Comparison of ENCODE assay signal across 23 mouse cellular contexts in the genomic region with DNA sequence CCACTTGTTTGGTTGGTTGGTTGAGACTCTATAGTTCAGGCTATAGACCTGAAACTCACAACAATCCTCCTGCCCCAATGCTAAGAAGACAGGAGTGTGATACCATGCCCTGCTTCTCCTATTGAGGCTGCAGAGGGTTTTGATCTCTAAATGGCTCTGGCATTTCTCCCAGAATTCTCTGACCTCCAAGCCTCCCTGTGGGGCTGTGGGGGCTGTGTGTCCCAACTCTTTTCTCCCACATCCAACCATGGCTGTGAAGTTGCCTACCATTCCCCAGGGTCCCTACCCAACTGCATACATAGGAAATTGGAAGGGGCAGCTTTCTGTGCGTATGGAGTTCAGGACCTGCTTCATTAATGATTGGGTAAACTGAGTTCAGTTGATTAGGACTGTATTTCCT. TPM values are rescaled to one million over a fixed set of nuclear protein-coding genes. Genes with fewer than 3 reads are reported as not detected.
A peak's percentile ranks its signal among the peaks of the same experiment; 100 is the strongest.
DNase-seq lines count a peak whose midpoint lies in the region; ATAC-seq and TF ChIP-seq lines count a peak whose summit lies in the region.
"Had no signal": no experiment of that assay in that cellular context is flagged by ENCODE, and none has a peak within 500 bp of the region (broad histone marks: within the 10 kb centered on the region; RNA-seq: fewer than 3 reads in every experiment).

No protein-coding gene starts in this region.

- DNase-seq in adrenal gland, postnatal 10 days: peak; percentile 53
- no peak for DNase-seq in adrenal gland, adult 2 months
- DNase-seq in lung, embryonic 14.5 days: peak; percentile 48
- DNase-seq in lung, postnatal 14 days: no peak
- no peak for DNase-seq in midbrain, postnatal 0 days (ENCODE audit: low spot score)
- DNase-seq: adrenal gland, postnatal 36 days; cerebellum, adult 18-20 months; cerebellum, adult 9-10 months; cerebellum, postnatal 14 days; gastrocnemius, adult 2 months; gastrocnemius, postnatal 14 days; heart, adult 11 months; heart, postnatal 14 days; heart, postnatal 4 days had no signal

- H3K4me2 ChIP-seq in forebrain, embryonic 13.5 days: no peak overlapping the region
- H3K4me2 ChIP-seq in forebrain, embryonic 16.5 days (ENCODE audit: low read length): no peak overlapping the region
- H3K4me2 ChIP-seq in lung, embryonic 14.5 days: no peak overlapping the region
- no peak overlapping the region; the same call in 1 of the 2 replicates for H3K4me2 ChIP-seq in midbrain, embryonic 12.5 days (replicated peaks)
- no peak overlapping the region for H3K4me2 ChIP-seq in midbrain, postnatal 0 days (ENCODE audit: low read depth, low read length, poor library complexity, severe bottlenecking)
- H3K4me2 ChIP-seq: forebrain, embryonic 15.5 days; heart, embryonic 13.5 days; hindbrain, embryonic 13.5 days; intestine, embryonic 15.5 days had no signal

- H3K9ac ChIP-seq in forebrain, embryonic 13.5 days: 0 out of 2 replicates have a peak overlapping the region, but pooled peaks have one; percentile 34
- no peak overlapping the region for H3K9ac ChIP-seq in forebrain, embryonic 16.5 days (replicated peaks; ENCODE audit: low read depth, low read length)
- H3K9ac ChIP-seq in lung, embryonic 14.5 days: no peak overlapping the region
- H3K9ac ChIP-seq in midbrain, embryonic 12.5 days (replicated peaks): no peak overlapping the region
- no peak overlapping the region for H3K9ac ChIP-seq in midbrain, postnatal 0 days (replicated peaks; ENCODE audit: low read length, poor library complexity, severe bottlenecking)
- H3K9ac ChIP-seq: forebrain, embryonic 15.5 days; heart, embryonic 13.5 days; intestine, embryonic 15.5 days had no signal

- no peak for TF ChIP-seq CTCF in lung, embryonic 14.5 days (IDR thresholded peaks at IDR 0.05; ENCODE audit: low read depth)
- TF ChIP-seq CTCF in midbrain, postnatal 0 days (IDR thresholded peaks at IDR 0.05): no peak

- H3K4me3 ChIP-seq in forebrain, embryonic 13.5 days: no peak overlapping the region
- no peak overlapping the region for H3K4me3 ChIP-seq in forebrain, embryonic 16.5 days (replicated peaks; ENCODE audit: low read length)
- H3K4me3 ChIP-seq in lung, embryonic 14.5 days (ENCODE audit: low read depth, low read length): no peak overlapping the region
- no peak overlapping the region for H3K4me3 ChIP-seq in midbrain, embryonic 12.5 days
- H3K4me3 ChIP-seq in midbrain, postnatal 0 days (ENCODE audit: low read depth, low read length): no peak overlapping the region
- H3K4me3 ChIP-seq: forebrain, embryonic 15.5 days; gastrocnemius, adult 2 months; heart, embryonic 13.5 days; hindbrain, embryonic 13.5 days; intestine, embryonic 15.5 days had no signal

- no peaks in the 10 kb centered on the region for H3K9me3 ChIP-seq in forebrain, embryonic 13.5 days (replicated peaks)
- H3K9me3 ChIP-seq in forebrain, embryonic 16.5 days (ENCODE audit: control insufficient read depth, low read length): no peaks in the 10 kb centered on the region
- H3K9me3 ChIP-seq in lung, embryonic 14.5 days (ENCODE audit: low read depth, low read length): no peaks in the 10 kb centered on the region
- no peaks in the 10 kb centered on the region for H3K9me3 ChIP-seq in midbrain, embryonic 12.5 days
- no peaks in the 10 kb centered on the region for H3K9me3 ChIP-seq in midbrain, postnatal 0 days (ENCODE audit: low read length)
- H3K9me3 ChIP-seq: forebrain, embryonic 15.5 days; heart, embryonic 13.5 days; hindbrain, embryonic 13.5 days; intestine, embryonic 15.5 days had no signal

- H3K27me3 ChIP-seq in forebrain, embryonic 13.5 days: no peaks in the 10 kb centered on the region
- no peaks in the 10 kb centered on the region for H3K27me3 ChIP-seq in forebrain, embryonic 16.5 days (replicated peaks; ENCODE audit: control insufficient read depth, insufficient read depth, low read length)
- H3K27me3 ChIP-seq in lung, embryonic 14.5 days (ENCODE audit: insufficient read depth, low read length): peaks cover 5% of the 10 kb centered on the region; the same call in 1 of the 2 replicates
- H3K27me3 ChIP-seq in midbrain, embryonic 12.5 days: peaks cover 42% of the 10 kb centered on the region
- no peaks in the 10 kb centered on the region for H3K27me3 ChIP-seq in midbrain, postnatal 0 days (ENCODE audit: insufficient read depth, low read length)
- H3K27me3 ChIP-seq: forebrain, embryonic 15.5 days had no signal

- ATAC-seq in forebrain, embryonic 13.5 days: no peak
- no peak for ATAC-seq in forebrain, embryonic 16.5 days
- ATAC-seq in lung, embryonic 14.5 days (ENCODE audit: insufficient read depth): no peak
- ATAC-seq in midbrain, embryonic 12.5 days (ENCODE audit: low FRiP score, low read depth): no peak
- ATAC-seq in midbrain, postnatal 0 days (ENCODE audit: low FRiP score): no peak
- ATAC-seq: activated CD4-positive, CD25-positive, alpha-beta regulatory T cell, adult 4 months; forebrain, embryonic 15.5 days; hindbrain, embryonic 16.5 days; intestine, embryonic 15.5 days had no signal

- WGBS in forebrain, embryonic 13.5 days: 94% methylated on average over 1 of the region's 1 CpGs
- 88% methylated on average over 1 of the region's 1 CpGs for WGBS in forebrain, embryonic 16.5 days
- WGBS in lung, embryonic 14.5 days: 86% methylated on average over 1 of the region's 1 CpGs
- WGBS in midbrain, embryonic 12.5 days: 69% methylated on average over 1 of the region's 1 CpGs
- WGBS in midbrain, postnatal 0 days: 54% methylated on average over 1 of the region's 1 CpGs

- peaks cover 5% of the 10 kb centered on the region for H3K4me1 ChIP-seq in forebrain, embryonic 13.5 days
- H3K4me1 ChIP-seq in forebrain, embryonic 16.5 days (replicated peaks; ENCODE audit: control insufficient read depth, insufficient read depth, low read length): no peaks in the 10 kb centered on the region
- H3K4me1 ChIP-seq in lung, embryonic 14.5 days (ENCODE audit: insufficient read depth): no peaks in the 10 kb centered on the region
- peaks cover 56% of the 10 kb centered on the region for H3K4me1 ChIP-seq in midbrain, embryonic 12.5 days
- no peaks in the 10 kb centered on the region for H3K4me1 ChIP-seq in midbrain, postnatal 0 days (ENCODE audit: insufficient read depth, low read length)
- H3K4me1 ChIP-seq: forebrain, embryonic 15.5 days; intestine, embryonic 15.5 days had no signal

- no peak overlapping the region for H3K27ac ChIP-seq in forebrain, embryonic 13.5 days
- no peak overlapping the region for H3K27ac ChIP-seq in forebrain, embryonic 16.5 days (ENCODE audit: low read length)
- H3K27ac ChIP-seq in lung, embryonic 14.5 days (ENCODE audit: low read depth): no peak overlapping the region
- H3K27ac ChIP-seq in midbrain, embryonic 12.5 days (replicated peaks): peak overlapping the region; percentile 93; the same call in 1 of the 2 replicates
- H3K27ac ChIP-seq in midbrain, postnatal 0 days (ENCODE audit: low read depth, low read length): no peak overlapping the region
- H3K27ac ChIP-seq: forebrain, embryonic 15.5 days; gastrocnemius, adult 2 months; heart, embryonic 13.5 days; hindbrain, embryonic 13.5 days; intestine, embryonic 15.5 days had no signal

- H3K36me3 ChIP-seq in forebrain, embryonic 13.5 days (ENCODE audit: poor library complexity, severe bottlenecking): no peaks in the 10 kb centered on the region
- no peaks in the 10 kb centered on the region for H3K36me3 ChIP-seq in forebrain, embryonic 16.5 days (ENCODE audit: control insufficient read depth, insufficient read depth)
- H3K36me3 ChIP-seq in lung, embryonic 14.5 days (ENCODE audit: insufficient read depth): no peaks in the 10 kb centered on the region
- no peaks in the 10 kb centered on the region for H3K36me3 ChIP-seq in midbrain, embryonic 12.5 days
- H3K36me3 ChIP-seq in midbrain, postnatal 0 days (ENCODE audit: insufficient read depth, low read length): no peaks in the 10 kb centered on the region
- H3K36me3 ChIP-seq: forebrain, embryonic 15.5 days; heart, embryonic 13.5 days; hindbrain, embryonic 13.5 days; intestine, embryonic 15.5 days had no signal

RNA-seq across cellular contexts. Expression of gene Efna2, which starts 16.9 kb away (rescaled TPM):
- 1 to 10 TPM; 3.3 to 4.5 TPM for total RNA-seq in adrenal gland, postnatal 10 days (2021)
- 1 to 10 TPM; 1.8 to 5.2 TPM for total RNA-seq in adrenal gland, adult 2 months (2021)
- 10.2 and 15.6 TPM in 2 replicates for polyA plus RNA-seq in adrenal gland, adult 2 months (2012; rRNA removed)
- polyA plus RNA-seq in forebrain, embryonic 13.5 days (2015; fragmentation: Nextera tagmentation; extraction: Ambion mirVana): 17.7 and 19.5 TPM in 2 replicates
- 24.8 and 25.4 TPM in 2 replicates for polyA plus RNA-seq in forebrain, embryonic 16.5 days (2015; fragmentation: Nextera tagmentation; extraction: Ambion mirVana)
- 19.6 and 22.7 TPM in 2 replicates for polyA plus RNA-seq in lung, embryonic 14.5 days (2014; fragmentation: Nextera tagmentation; extraction: Ambion mirVana)
- 114 and 127 TPM in 2 replicates for polyA plus RNA-seq in midbrain, embryonic 12.5 days (2016; fragmentation: Nextera tagmentation; extraction: Ambion mirVana)
- total RNA-seq in midbrain, postnatal 0 days (2014; rRNA removed): 45.1 and 51.1 TPM in 2 replicates
- polyA plus RNA-seq in midbrain, postnatal 0 days (2015; fragmentation: Nextera tagmentation; extraction: Ambion mirVana): 52.1 and 58.4 TPM in 2 replicates
- polyA plus RNA-seq: activated CD4-positive, CD25-positive, alpha-beta regulatory T cell, adult 4 months had no signal

RNA-seq across cellular contexts. Expression of gene 1600002K03Rik, which starts 23.4 kb away (rescaled TPM):
- total RNA-seq in adrenal gland, postnatal 10 days (2021): 1 to 10 TPM; 6.4 to 7.7 TPM
- total RNA-seq in adrenal gland, adult 2 months (2021): 10 to 100 TPM; 14.0 to 21.7 TPM
- 25.9 and 34.5 TPM in 2 replicates for polyA plus RNA-seq in adrenal gland, adult 2 months (2012; rRNA removed)
- 12.2 and 12.6 TPM in 2 replicates for polyA plus RNA-seq in forebrain, embryonic 13.5 days (2015; fragmentation: Nextera tagmentation; extraction: Ambion mirVana)
- 8.5 and 10.6 TPM in 2 replicates for polyA plus RNA-seq in forebrain, embryonic 16.5 days (2015; fragmentation: Nextera tagmentation; extraction: Ambion mirVana)
- 8.3 and 9.7 TPM in 2 replicates for polyA plus RNA-seq in lung, embryonic 14.5 days (2014; fragmentation: Nextera tagmentation; extraction: Ambion mirVana)
- polyA plus RNA-seq in midbrain, embryonic 12.5 days (2016; fragmentation: Nextera tagmentation; extraction: Ambion mirVana): 12.9 and 13.6 TPM in 2 replicates
- 2.3 and 2.8 TPM in 2 replicates for total RNA-seq in midbrain, postnatal 0 days (2014; rRNA removed)
- 4.1 and 5.3 TPM in 2 replicates for polyA plus RNA-seq in midbrain, postnatal 0 days (2015; fragmentation: Nextera tagmentation; extraction: Ambion mirVana)

RNA-seq across cellular contexts. Expression of gene Mum1, which starts 30.1 kb away (rescaled TPM):
- total RNA-seq in adrenal gland, postnatal 10 days (2021): 10 to 100 TPM; 26.5 to 39.2 TPM
- total RNA-seq in adrenal gland, adult 2 months (2021): 10 to 100 TPM; 13.5 to 24.4 TPM
- polyA plus RNA-seq in adrenal gland, adult 2 months (2012; rRNA removed): 23.0 and 24.6 TPM in 2 replicates
- 62.1 and 64.7 TPM in 2 replicates for polyA plus RNA-seq in forebrain, embryonic 13.5 days (2015; fragmentation: Nextera tagmentation; extraction: Ambion mirVana)
- 49.0 and 55.4 TPM in 2 replicates for polyA plus RNA-seq in forebrain, embryonic 16.5 days (2015; fragmentation: Nextera tagmentation; extraction: Ambion mirVana)
- polyA plus RNA-seq in lung, embryonic 14.5 days (2014; fragmentation: Nextera tagmentation; extraction: Ambion mirVana): 56.8 and 63.4 TPM in 2 replicates
- polyA plus RNA-seq in midbrain, embryonic 12.5 days (2016; fragmentation: Nextera tagmentation; extraction: Ambion mirVana): 151 and 195 TPM in 2 replicates
- total RNA-seq in midbrain, postnatal 0 days (2014; rRNA removed): 45.1 and 60.9 TPM in 2 replicates
- polyA plus RNA-seq in midbrain, postnatal 0 days (2015; fragmentation: Nextera tagmentation; extraction: Ambion mirVana): 42.4 and 49.6 TPM in 2 replicates

RNA-seq across cellular contexts. Expression of gene Cirbp, which starts 30.4 kb away (rescaled TPM):
- 100 to 1,000 TPM; 102 to 168 TPM for total RNA-seq in adrenal gland, postnatal 10 days (2021)
- total RNA-seq in adrenal gland, adult 2 months (2021): 10 to 100 TPM; 30.6 to 77.0 TPM
- polyA plus RNA-seq in adrenal gland, adult 2 months (2012; rRNA removed): 108 and 152 TPM in 2 replicates
- polyA plus RNA-seq in forebrain, embryonic 13.5 days (2015; fragmentation: Nextera tagmentation; extraction: Ambion mirVana): 274 and 308 TPM in 2 replicates
- polyA plus RNA-seq in forebrain, embryonic 16.5 days (2015; fragmentation: Nextera tagmentation; extraction: Ambion mirVana): 318 and 335 TPM in 2 replicates
- polyA plus RNA-seq in lung, embryonic 14.5 days (2014; fragmentation: Nextera tagmentation; extraction: Ambion mirVana): 71.8 and 71.9 TPM in 2 replicates
- 227 and 233 TPM in 2 replicates for polyA plus RNA-seq in midbrain, embryonic 12.5 days (2016; fragmentation: Nextera tagmentation; extraction: Ambion mirVana)
- 315 and 337 TPM in 2 replicates for total RNA-seq in midbrain, postnatal 0 days (2014; rRNA removed)
- 760 and 829 TPM in 2 replicates for polyA plus RNA-seq in midbrain, postnatal 0 days (2015; fragmentation: Nextera tagmentation; extraction: Ambion mirVana)

RNA-seq across cellular contexts. Expression of gene Midn, which starts 48.1 kb away (rescaled TPM):
- total RNA-seq in adrenal gland, postnatal 10 days (2021): 100 to 1,000 TPM; 106 to 127 TPM
- total RNA-seq in adrenal gland, adult 2 months (2021): 100 to 1,000 TPM in 1 of 2 experiments, 10 to 100 TPM in 1; 75.8 to 115 TPM
- polyA plus RNA-seq in adrenal gland, adult 2 months (2012; rRNA removed): 233 and 269 TPM in 2 replicates
- polyA plus RNA-seq in forebrain, embryonic 13.5 days (2015; fragmentation: Nextera tagmentation; extraction: Ambion mirVana): 35.1 and 37.9 TPM in 2 replicates
- 26.5 and 30.9 TPM in 2 replicates for polyA plus RNA-seq in forebrain, embryonic 16.5 days (2015; fragmentation: Nextera tagmentation; extraction: Ambion mirVana)
- 32.6 and 34.2 TPM in 2 replicates for polyA plus RNA-seq in lung, embryonic 14.5 days (2014; fragmentation: Nextera tagmentation; extraction: Ambion mirVana)
- polyA plus RNA-seq in midbrain, embryonic 12.5 days (2016; fragmentation: Nextera tagmentation; extraction: Ambion mirVana): 41.7 and 46.4 TPM in 2 replicates
- total RNA-seq in midbrain, postnatal 0 days (2014; rRNA removed): 114 and 143 TPM in 2 replicates
- 16.3 and 17.2 TPM in 2 replicates for polyA plus RNA-seq in midbrain, postnatal 0 days (2015; fragmentation: Nextera tagmentation; extraction: Ambion mirVana)

Comparison
In these comparisons a context has a peak if more than half of its experiments do, and no peak if none do; other contexts are left out.
1. DNase-seq: peak in adrenal gland, postnatal 10 days (single experiment) and lung, embryonic 14.5 days (single experiment); none in adrenal gland, adult 2 months (single experiment), lung, postnatal 14 days (single experiment) and midbrain, postnatal 0 days (single experiment).